Mouse (Mus musculus) myocyte (in vitro differentiated cells): Measurements from ENCODE around the gene Trim41. TPM values are rescaled to one million over a fixed set of nuclear protein-coding genes. Genes with fewer than 3 reads are reported as not detected.
A peak's percentile ranks its signal among the peaks of the same experiment; 100 is the strongest.

Experiments
- H3K27me3 ChIP-seq: one replicate; pipeline ENCODE4 v1.6.1; 2011; ENCODE audit not compliant: control insufficient read depth, insufficient read depth, insufficient read length
- H3K36me3 ChIP-seq: one replicate; pipeline ENCODE4 v1.6.1; 2011; ENCODE audit not compliant: control insufficient read depth, insufficient read depth
- H3K4me2 ChIP-seq: one replicate; pipeline ENCODE4 v1.6.1; 2011; ENCODE audit warnings: low read depth, control low read depth
- H3K4me3 ChIP-seq: one replicate; pipeline ENCODE4 v1.5.1; 2011; ENCODE audit warnings: mild to moderate bottlenecking, control low read depth, moderate library complexity
- H3K79me2 ChIP-seq: one replicate; pipeline ENCODE4 v1.6.1; 2011; ENCODE audit not compliant: control insufficient read depth, insufficient read depth
- H3ac ChIP-seq: one replicate; pipeline ENCODE4 v1.6.1; 2011; ENCODE audit not compliant: control insufficient read depth, insufficient read length
- CEBPB ChIP-seq: IDR thresholded peaks from 2 replicates; pipeline ENCODE4 v1.6.1; 2011; ENCODE audit warnings: mild to moderate bottlenecking, moderate library complexity; ENCODE audit not compliant: poor library complexity, insufficient read depth, severe bottlenecking
- E2F4 ChIP-seq: IDR thresholded peaks from one replicate; pipeline ENCODE4 v1.6.1; 2011; ENCODE audit warnings: mild to moderate bottlenecking, control low read depth, moderate library complexity; ENCODE audit not compliant: insufficient read depth
- MAX ChIP-seq: IDR thresholded peaks from one replicate; pipeline ENCODE4 v1.6.1; 2011; ENCODE audit warnings: low read depth, mild to moderate bottlenecking, control low read depth
- MYOD1 ChIP-seq, 3 experiments: IDR thresholded peaks; one replicate each; pipeline ENCODE4 v1.6.1; 2011; ENCODE audit warnings: control low read depth in 2 of 3, low read depth in 2 of 3, mild to moderate bottlenecking in 2 of 3, moderate library complexity in 1 of 3; ENCODE audit not compliant: insufficient read length in 2 of 3, control insufficient read depth in 1 of 3
- MYOG ChIP-seq, 3 experiments: IDR thresholded peaks; one replicate each; pipeline ENCODE4 v1.6.1; 2011; ENCODE audit warnings: control low read depth in 2 of 3, low read depth in 2 of 3, mild to moderate bottlenecking in 2 of 3; ENCODE audit not compliant: insufficient read length in 2 of 3, control insufficient read depth in 1 of 3, insufficient read depth in 1 of 3
- POLR2A ChIP-seq: IDR thresholded peaks from one replicate; pipeline ENCODE4 v1.6.1; 2011; ENCODE audit warnings: low read depth, mild to moderate bottlenecking, control low read depth, moderate library complexity; ENCODE audit not compliant: insufficient read length
- POLR2AphosphoS2 ChIP-seq: IDR thresholded peaks from one replicate; pipeline ENCODE4 v1.6.1; 2011; ENCODE audit warnings: low read depth, control low read depth; ENCODE audit not compliant: insufficient read length
- REST ChIP-seq: IDR thresholded peaks from one replicate; pipeline ENCODE4 v1.6.1; 2011; ENCODE audit warnings: mild to moderate bottlenecking, control low read depth, moderate library complexity; ENCODE audit not compliant: insufficient read depth, insufficient read length
- SRF ChIP-seq: IDR thresholded peaks from one replicate; pipeline ENCODE4 v1.6.1; 2011; ENCODE audit warnings: low read depth; ENCODE audit not compliant: control insufficient read depth, insufficient read length
- TCF12 ChIP-seq: IDR thresholded peaks from one replicate; pipeline ENCODE4 v1.6.1; 2011; ENCODE audit warnings: mild to moderate bottlenecking, control low read depth; ENCODE audit not compliant: poor library complexity, insufficient read depth, severe bottlenecking
- TCF3 ChIP-seq: IDR thresholded peaks from one replicate; pipeline ENCODE4 v1.6.1; 2011; ENCODE audit warnings: low read depth, control low read depth; ENCODE audit not compliant: insufficient read length
- USF1 ChIP-seq: IDR thresholded peaks from one replicate; pipeline ENCODE4 v1.6.1; 2011; ENCODE audit warnings: low read depth, mild to moderate bottlenecking, control low read depth, moderate library complexity
- polyA plus RNA-seq: library from polyadenylated mRNA; unstranded; fragments of >200 nt; fragmentation: generic; extraction: Trizol; gene quantifications from one replicate; pipeline ENCODE4 v1.2.1, GENCODE M21; 2012; ENCODE audit warnings: missing spikeins

Gene Trim41
- polyA plus RNA-seq, 1 experiment: 31.3 TPM

GRCm38 (mm10) chr11:48775483-48775882, 41.7 kb downstream of the Trim41 start:
- Histone ChIP-seq H3K4me2 (no peak overlapping the region), H3K79me2 (no peaks in the 10 kb centered on the region), H3ac (no peak overlapping the region), H3K36me3 (no peaks in the 10 kb centered on the region), H3K27me3 (no peaks in the 10 kb centered on the region), H3K4me3 (no peak overlapping the region)
- TF ChIP-seq MYOD1 (IDR thresholded peaks at IDR 0.05; ENCODE audit: control insufficient read depth in 1 of 3, insufficient read length in 2 of 3, low read depth in 2 of 3): no peak
- no peak for TF ChIP-seq TCF3
- TF ChIP-seq CEBPB: no peak
- no peak for TF ChIP-seq SRF

DNA sequence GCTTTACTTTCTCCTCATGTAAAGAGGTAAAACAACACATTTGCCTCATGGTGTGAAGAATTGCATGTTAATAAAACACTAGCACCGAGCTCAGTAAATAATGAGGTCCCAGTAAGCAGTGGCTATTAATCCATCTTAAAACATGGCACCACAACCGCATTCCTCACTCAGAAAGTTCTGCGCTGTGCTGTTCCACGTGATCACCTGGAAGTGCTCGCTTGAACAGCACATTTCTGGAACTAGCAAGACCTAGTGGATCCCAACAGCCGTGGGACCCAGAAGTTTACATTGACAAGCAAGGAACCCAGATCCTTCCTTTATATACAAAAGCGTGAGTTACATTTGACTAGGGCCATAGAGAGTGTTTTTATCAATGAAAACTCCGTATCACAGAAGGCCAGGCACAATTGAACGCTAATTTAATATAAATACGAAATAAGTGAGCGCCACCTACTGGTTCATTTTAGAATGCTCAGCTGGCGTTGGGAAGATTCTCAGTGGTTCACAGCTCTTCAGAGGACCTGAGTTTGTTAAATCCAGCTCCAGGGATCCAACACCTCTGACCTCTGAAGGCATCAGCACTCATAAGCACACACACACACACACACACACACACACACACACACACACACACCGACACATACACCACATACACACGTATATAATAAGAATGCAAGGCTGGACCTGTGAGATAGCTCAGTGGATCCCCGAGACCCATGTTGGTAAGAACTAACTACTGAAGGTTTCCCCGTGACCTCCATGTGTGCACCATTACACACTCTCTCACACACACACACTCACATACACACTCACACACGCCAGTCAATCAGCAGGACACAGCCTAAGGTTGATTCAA, 42.5 kb downstream of the Trim41 start:
- Histone ChIP-seq H3K4me2 (peak overlapping the region; percentile 68), H3K36me3 (no peaks in the 10 kb centered on the region), H3K4me3 (no peak overlapping the region), H3K27me3 (no peaks in the 10 kb centered on the region), H3ac (no peak overlapping the region), H3K79me2 (no peaks in the 10 kb centered on the region)
- TF ChIP-seq SRF: no peak
- no peak for TF ChIP-seq MYOG (IDR thresholded peaks at IDR 0.05; ENCODE audit: control insufficient read depth in 1 of 3, insufficient read depth in 1 of 3, insufficient read length in 2 of 3, low read depth in 2 of 3)
- TF ChIP-seq USF1: no peak
- TF ChIP-seq TCF12: no peak
- TF ChIP-seq MAX: no peak
- TF ChIP-seq TCF3: no peak
- no peak for TF ChIP-seq E2F4
- TF ChIP-seq CEBPB: no peak

DNA sequence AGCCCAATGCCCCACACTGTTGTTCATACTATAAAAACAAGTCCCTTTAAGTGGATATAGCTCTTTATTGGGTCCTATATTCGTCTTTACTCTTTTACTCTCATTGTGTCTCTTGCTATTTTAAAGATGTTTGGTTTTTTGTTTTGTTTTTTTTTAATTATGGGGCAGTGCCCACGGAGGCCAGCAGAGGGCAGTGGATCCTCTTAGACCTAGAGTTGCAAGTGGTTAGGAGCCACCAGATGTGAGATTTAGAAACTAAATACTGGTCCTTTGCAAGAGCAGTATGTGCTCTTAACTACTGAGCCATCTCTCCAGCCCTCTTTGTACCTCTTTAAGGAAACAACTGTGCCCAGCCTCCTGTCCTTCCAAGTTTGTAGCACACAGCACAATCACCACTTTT, 45.5 kb downstream of the Trim41 start:
- TF ChIP-seq REST (no peak), POLR2A (no peak), SRF (no peak)
- Histone ChIP-seq H3K4me3 (no peak overlapping the region), H3K27me3 (no peaks in the 10 kb centered on the region), H3ac (no peak overlapping the region), H3K79me2 (no peaks in the 10 kb centered on the region), H3K36me3 (no peaks in the 10 kb centered on the region), H3K4me2 (peak overlapping the region; percentile 42)

DNA sequence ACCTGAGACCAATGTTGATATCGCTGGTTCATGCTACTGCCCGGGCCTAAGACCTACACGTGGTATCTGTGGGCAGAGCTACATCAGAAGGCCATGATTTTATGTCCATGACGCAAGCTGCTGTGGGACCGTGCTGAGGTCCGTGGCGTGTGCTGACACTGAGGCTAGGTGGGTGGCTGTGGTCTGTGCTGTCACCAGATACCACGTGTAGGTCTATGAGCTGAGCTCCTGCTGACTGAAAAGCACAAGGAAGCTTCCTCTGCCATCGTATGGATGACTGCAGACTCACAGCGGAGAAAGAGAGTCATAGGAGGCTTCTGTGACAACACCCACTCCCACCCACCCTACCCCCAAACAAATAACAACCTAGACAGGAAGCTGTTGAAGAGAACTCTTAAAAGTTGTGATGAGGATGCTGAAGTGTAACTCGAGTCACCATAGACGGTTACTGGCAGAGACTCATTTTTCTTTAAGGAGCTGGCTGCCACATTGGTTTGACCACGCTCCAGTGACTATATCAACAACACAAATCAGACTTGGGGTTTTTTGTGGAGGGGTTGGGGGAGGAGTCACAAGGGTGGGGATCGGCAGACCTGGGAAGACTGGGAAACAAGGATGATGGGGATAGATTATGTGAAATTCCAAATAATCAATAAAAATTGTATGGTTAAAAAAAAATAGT, 49.8 kb downstream of the Trim41 start:
- TF ChIP-seq TCF12: no peak
- TF ChIP-seq MAX: no peak
- no peak for TF ChIP-seq MYOG (IDR thresholded peaks at IDR 0.05; ENCODE audit: control insufficient read depth in 1 of 3, insufficient read depth in 1 of 3, insufficient read length in 2 of 3, low read depth in 2 of 3)
- TF ChIP-seq USF1: no peak
- TF ChIP-seq CEBPB: no peak
- no peak for TF ChIP-seq SRF
- no peak for TF ChIP-seq REST
- no peak for TF ChIP-seq POLR2AphosphoS2
- no peak for TF ChIP-seq TCF3
- no peak for TF ChIP-seq MYOD1 (IDR thresholded peaks at IDR 0.05; ENCODE audit: control insufficient read depth in 1 of 3, insufficient read length in 2 of 3, low read depth in 2 of 3)
- TF ChIP-seq E2F4: no peak
- TF ChIP-seq POLR2A: no peak
- H3K79me2 ChIP-seq: no peaks in the 10 kb centered on the region

DNA sequence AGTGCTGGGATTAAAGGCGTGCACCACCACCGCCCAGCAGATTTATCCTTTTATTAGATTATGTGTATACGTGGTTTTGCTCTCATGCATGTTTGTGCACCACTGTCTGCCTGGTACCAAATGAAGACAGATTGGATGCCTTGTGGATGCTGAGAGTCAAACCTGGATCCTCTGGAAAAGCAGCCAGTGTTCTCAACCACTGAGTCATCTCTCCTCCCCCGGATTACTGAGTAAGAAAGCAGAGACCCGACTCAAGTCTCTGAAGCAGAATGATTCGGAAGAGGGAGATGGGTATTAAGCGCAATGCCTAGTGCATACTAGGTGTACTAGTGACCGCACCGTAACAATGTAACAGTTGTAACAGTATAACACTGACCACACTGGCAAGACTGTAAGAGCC, 53.0 kb downstream of the Trim41 start:
- Histone ChIP-seq H3K4me2 (no peak overlapping the region), H3ac (no peak overlapping the region), H3K79me2 (no peaks in the 10 kb centered on the region), H3K4me3 (no peak overlapping the region), H3K27me3 (peaks cover 13% of the 10 kb centered on the region), H3K36me3 (no peaks in the 10 kb centered on the region)
- TF ChIP-seq E2F4 (no peak), USF1 (no peak), MYOG (IDR thresholded peaks at IDR 0.05; ENCODE audit: control insufficient read depth in 1 of 3, insufficient read depth in 1 of 3, insufficient read length in 2 of 3, low read depth in 2 of 3) (no peak)

More for the DNA sequence above, 49.8 kb downstream of the Trim41 start:
- Histone ChIP-seq H3K27me3 (no peaks in the 10 kb centered on the region), H3K4me2 (no peak overlapping the region), H3ac (no peak overlapping the region), H3K4me3 (no peak overlapping the region), H3K36me3 (no peaks in the 10 kb centered on the region)
